Mouse (Mus musculus) liver, embryonic 15.5 days (tissue): ENCODE results near the gene Gga2. TPM values are rescaled to one million over a fixed set of nuclear protein-coding genes. Genes with fewer than 3 reads are reported as not detected.

Experiments used
- ATAC-seq: fragments of 200-750 bp; cut with Nextera tagmentation; 2 replicates; pipeline ENCODE4 v1.8.0; 2017; ENCODE audit warnings: moderate number of reproducible peaks, mild to moderate bottlenecking, moderate library complexity; ENCODE audit not compliant: insufficient read depth
- H3K27ac ChIP-seq: fragments of 300-500 bp; sonication (generic); replicated peaks from 2 replicates; pipeline ENCODE4 v1.5.1; 2015; ENCODE audit warnings: mild to moderate bottlenecking, inconsistent platforms
- H3K27me3 ChIP-seq: fragments of 300-500 bp; sonication (generic); 2 replicates; pipeline ENCODE4 v1.6.1; 2015; ENCODE audit warnings: mild to moderate bottlenecking, inconsistent platforms
- H3K36me3 ChIP-seq: fragments of 300-500 bp; sonication (generic); replicated peaks from 2 replicates; pipeline ENCODE4 v1.6.1; 2015; ENCODE audit warnings: moderate library complexity, mild to moderate bottlenecking, inconsistent platforms
- H3K4me1 ChIP-seq: fragments of 300-500 bp; sonication (generic); replicated peaks from 2 replicates; pipeline ENCODE4 v1.6.1; 2015; ENCODE audit warnings: inconsistent platforms
- H3K4me2 ChIP-seq: fragments of 300-500 bp; sonication (generic); 2 replicates; pipeline ENCODE4 v1.6.1; 2015; ENCODE audit warnings: moderate library complexity, mild to moderate bottlenecking, inconsistent platforms
- H3K4me3 ChIP-seq: fragments of 300-500 bp; sonication (generic); replicated peaks from 2 replicates; pipeline ENCODE4 v1.5.1; 2015; ENCODE audit warnings: mild to moderate bottlenecking, inconsistent platforms
- H3K9ac ChIP-seq: fragments of 300-500 bp; sonication (generic); 2 replicates; pipeline ENCODE4 v1.6.1; 2015; ENCODE audit warnings: moderate library complexity, mild to moderate bottlenecking, inconsistent platforms
- H3K9me3 ChIP-seq: fragments of 300-500 bp; sonication (generic); replicated peaks from 2 replicates; pipeline ENCODE4 v1.6.1; 2016; ENCODE audit warnings: inconsistent platforms
- WGBS: fragments of 180-500 bp; shearing (Covaris S2); methylation state at CpG from one replicate; pipeline ENCODE4 v1.1.7; 2015; ENCODE audit warnings: mixed read lengths; ENCODE audit not compliant: insufficient replicate concordance; 5-methylcytosine and 5-hydroxymethylcytosine counted together
- polyA plus RNA-seq: library from polyadenylated mRNA; unstranded; fragments of >200 nt; fragmentation: Nextera tagmentation; extraction: Ambion mirVana; gene quantifications from 2 replicates; pipeline ENCODE4 v1.2.1, GENCODE M21; 2015

Gene Gga2
- polyA plus RNA-seq, 1 experiment from 2014 or later, result 33.8 TPM

DNA sequence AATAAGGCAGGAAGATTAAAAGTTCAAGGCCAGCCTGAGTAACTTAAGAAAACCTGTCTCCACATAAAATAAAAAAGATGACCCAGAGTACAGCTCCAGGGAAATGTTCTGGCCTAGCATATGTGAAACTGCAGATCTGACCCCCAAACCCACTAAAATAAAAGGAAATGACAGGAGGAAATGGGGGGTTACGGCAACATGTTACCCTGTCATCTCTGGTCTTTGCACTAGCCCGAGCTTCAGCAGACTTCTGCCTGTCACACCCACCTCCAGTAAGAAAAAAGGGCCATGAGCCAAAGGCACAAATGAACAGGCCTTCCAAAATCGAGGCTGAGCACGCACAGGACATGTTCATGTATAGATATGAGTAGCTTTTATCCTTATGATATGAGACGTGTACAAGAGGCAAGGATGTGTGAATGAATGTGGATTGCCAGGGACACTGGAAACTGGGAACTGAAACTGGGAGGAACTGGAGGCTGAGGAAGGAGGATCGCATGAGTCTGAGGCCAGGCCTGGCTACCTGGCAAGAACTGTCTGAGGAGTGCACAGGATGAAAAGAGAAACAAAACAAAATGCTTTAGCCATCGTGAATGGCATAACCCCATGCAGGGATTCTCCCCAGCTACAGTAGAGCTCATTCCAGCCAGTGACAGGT, 59.0 kb downstream of the Gga2 start:
- no peak overlapping the region for H3K9ac ChIP-seq
- WGBS, result 66% methylated on average over 7 of the region's 7 CpGs
- peaks cover 30% of the 10 kb centered on the region for H3K36me3 ChIP-seq
- peaks cover 5% of the 10 kb centered on the region; the same call in 1 of the 2 replicates for H3K4me1 ChIP-seq
- no peak overlapping the region for H3K4me2 ChIP-seq
- ATAC-seq, result no peak
- no peaks in the 10 kb centered on the region for H3K9me3 ChIP-seq
- no peak overlapping the region for H3K27ac ChIP-seq
- no peak overlapping the region for H3K4me3 ChIP-seq
- H3K27me3 ChIP-seq, result no peaks in the 10 kb centered on the region

DNA sequence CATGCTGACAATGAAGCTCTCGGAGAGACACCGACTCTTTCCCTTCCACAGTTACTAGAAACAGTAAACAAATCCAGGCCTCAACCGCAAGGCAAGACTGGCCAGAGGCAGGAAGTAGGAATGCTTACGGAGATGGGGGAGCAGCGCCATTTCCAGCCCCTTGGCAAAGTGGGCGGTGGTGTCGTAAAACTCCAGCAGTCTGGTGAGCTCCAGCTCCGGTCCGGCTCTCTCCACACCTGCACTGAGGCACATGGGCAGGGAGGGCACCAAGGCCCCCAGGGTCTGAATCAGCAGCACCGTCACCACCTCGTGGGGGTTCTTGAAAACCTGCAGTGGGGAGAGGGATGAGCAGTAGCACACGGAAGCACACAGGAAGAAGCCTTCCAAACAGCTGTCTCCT, 65.2 kb downstream of the Gga2 start:
- no peak overlapping the region for H3K4me2 ChIP-seq
- no peaks in the 10 kb centered on the region for H3K27me3 ChIP-seq
- H3K27ac ChIP-seq, result no peak overlapping the region
- no peak for ATAC-seq
- 80% methylated on average over 12 of the region's 12 CpGs for WGBS
- no peak overlapping the region for H3K4me3 ChIP-seq
- H3K9me3 ChIP-seq, result no peaks in the 10 kb centered on the region
- H3K4me1 ChIP-seq, result no peaks in the 10 kb centered on the region
- no peak overlapping the region for H3K9ac ChIP-seq
- peaks cover 18% of the 10 kb centered on the region; the same call in 1 of the 2 replicates for H3K36me3 ChIP-seq

DNA sequence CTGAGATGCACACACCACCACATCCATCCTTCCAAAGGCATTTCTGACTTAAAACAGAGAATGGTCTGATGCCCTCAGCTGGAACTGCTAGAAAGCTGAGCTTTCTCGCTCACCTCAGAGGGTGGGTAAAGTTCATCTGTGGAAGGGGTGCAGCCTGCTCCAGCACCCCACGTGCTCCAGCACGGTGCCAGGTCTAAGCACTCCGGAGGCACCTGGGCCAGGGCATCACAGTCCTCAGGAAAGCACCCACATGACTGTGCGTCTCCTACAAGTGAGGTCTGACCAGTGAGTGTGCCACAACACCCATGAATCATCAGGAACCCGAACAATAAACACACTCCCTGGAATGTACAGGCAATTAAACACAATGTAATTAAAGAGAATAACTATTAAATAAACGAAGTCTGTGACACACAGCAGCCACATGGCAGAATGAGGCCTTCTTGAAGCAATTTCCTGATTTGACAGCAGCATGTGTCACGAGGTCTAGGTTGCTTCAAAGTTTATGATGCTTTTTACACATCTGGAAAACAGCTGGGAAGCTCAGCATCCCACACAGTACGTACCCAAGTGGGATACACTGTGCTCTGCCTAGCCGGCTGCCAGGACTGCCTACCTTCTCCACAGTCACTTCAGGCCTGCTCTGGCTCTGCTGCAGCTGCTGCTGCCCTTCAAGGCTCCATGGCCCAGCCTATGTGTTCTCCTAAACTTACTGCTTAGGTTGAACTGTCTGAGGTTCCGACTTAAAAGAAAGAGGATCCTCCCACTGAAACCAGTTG, 65.9 kb downstream of the Gga2 start:
- H3K36me3 ChIP-seq, result peaks cover 23% of the 10 kb centered on the region; the same call in 1 of the 2 replicates
- no peak overlapping the region for H3K4me2 ChIP-seq
- no peak overlapping the region for H3K9ac ChIP-seq
- H3K27me3 ChIP-seq, result no peaks in the 10 kb centered on the region
- H3K4me3 ChIP-seq, result no peak overlapping the region
- ATAC-seq, result no peak
- 76% methylated on average over 11 of the region's 11 CpGs for WGBS
- H3K4me1 ChIP-seq, result no peaks in the 10 kb centered on the region
- H3K9me3 ChIP-seq, result no peaks in the 10 kb centered on the region
- H3K27ac ChIP-seq, result no peak overlapping the region

DNA sequence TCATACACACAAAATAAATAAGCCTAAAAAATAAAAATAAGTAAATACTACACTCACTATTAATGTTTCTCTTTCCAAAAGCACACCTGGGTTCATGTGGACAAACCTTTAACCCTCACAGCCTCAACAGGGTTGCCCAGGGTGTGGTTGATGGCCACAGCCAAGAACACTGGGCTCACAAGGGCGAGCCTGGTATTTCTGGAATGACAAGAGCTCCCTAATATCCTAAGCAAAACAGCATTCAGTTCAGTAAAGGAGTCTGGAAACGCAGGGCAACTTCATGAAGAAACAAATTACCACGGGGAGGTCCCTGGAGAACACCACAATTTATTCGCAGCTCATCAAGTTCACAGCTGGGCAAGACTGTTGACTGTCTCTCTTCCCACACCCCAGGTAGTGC, 73.5 kb downstream of the Gga2 start:
- Histone ChIP-seq H3K9ac (no peak overlapping the region), H3K36me3 (peaks cover 26% of the 10 kb centered on the region)
- ATAC-seq, result no peak

DNA sequence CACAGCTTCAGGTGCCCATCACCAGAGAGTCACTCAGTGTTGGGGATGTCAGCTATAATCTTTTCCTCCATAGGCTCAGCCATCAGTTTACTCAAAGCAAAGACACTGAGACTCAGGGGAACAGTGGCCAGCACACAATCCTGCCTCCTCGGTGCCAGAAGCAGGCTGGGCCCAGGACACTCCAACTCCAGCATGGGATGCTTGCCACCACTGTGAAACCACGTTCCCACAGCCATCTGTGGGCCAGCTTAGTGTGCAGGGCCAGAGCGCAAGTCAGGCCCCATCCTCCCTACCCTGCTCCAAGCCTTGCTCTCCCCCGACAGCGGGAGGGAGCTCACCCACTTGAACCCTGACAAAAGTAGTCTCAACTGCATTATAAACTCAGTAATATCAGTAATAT, 74.8 kb downstream of the Gga2 start:
- H3K9me3 ChIP-seq, result no peaks in the 10 kb centered on the region
- no peak overlapping the region for H3K27ac ChIP-seq
- H3K27me3 ChIP-seq, result no peaks in the 10 kb centered on the region
- peaks cover 30% of the 10 kb centered on the region for H3K36me3 ChIP-seq
- WGBS, result 74% methylated on average over 5 of the region's 5 CpGs
- no peak overlapping the region for H3K9ac ChIP-seq
- no peaks in the 10 kb centered on the region for H3K4me1 ChIP-seq
- no peak overlapping the region for H3K4me3 ChIP-seq
- H3K4me2 ChIP-seq, result no peak overlapping the region
- no peak for ATAC-seq

More for the DNA sequence above, 73.5 kb downstream of the Gga2 start:
- H3K9me3 ChIP-seq, result no peaks in the 10 kb centered on the region
- WGBS, result 65% methylated on average over 4 of the region's 4 CpGs
- H3K4me3 ChIP-seq, result no peak overlapping the region
- H3K27ac ChIP-seq, result no peak overlapping the region
- H3K4me2 ChIP-seq, result no peak overlapping the region
- H3K4me1 ChIP-seq, result no peaks in the 10 kb centered on the region
- H3K27me3 ChIP-seq, result no peaks in the 10 kb centered on the region

DNA sequence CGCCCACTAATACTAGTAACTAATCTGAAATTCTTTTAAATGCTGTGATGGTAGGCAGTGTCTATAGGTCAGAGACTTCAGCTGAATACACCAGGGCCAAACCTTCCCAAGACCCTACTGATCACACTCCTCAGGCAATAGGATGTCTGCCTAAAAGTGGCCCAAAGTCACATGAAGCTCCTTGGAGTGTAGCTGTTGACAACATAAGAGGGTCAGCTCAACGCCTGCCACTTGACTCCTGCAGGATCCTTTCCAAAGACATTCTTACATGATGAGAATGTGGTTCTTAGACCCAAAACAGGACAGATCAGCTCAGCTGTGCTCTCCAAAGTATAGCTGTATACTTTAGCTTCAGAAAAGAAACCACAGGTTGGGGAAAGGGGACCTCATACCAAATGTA, 78.7 kb downstream of the Gga2 start:
- Histone ChIP-seq H3K36me3 (peaks cover 17% of the 10 kb centered on the region), H3K27ac (no peak overlapping the region), H3K9ac (no peak overlapping the region), H3K4me2 (no peak overlapping the region), H3K27me3 (no peaks in the 10 kb centered on the region), H3K4me1 (peaks cover 4% of the 10 kb centered on the region), H3K4me3 (no peak overlapping the region), H3K9me3 (no peaks in the 10 kb centered on the region)
- ATAC-seq, result no peak
- 79% methylated on average over 2 of the region's 2 CpGs for WGBS

DNA sequence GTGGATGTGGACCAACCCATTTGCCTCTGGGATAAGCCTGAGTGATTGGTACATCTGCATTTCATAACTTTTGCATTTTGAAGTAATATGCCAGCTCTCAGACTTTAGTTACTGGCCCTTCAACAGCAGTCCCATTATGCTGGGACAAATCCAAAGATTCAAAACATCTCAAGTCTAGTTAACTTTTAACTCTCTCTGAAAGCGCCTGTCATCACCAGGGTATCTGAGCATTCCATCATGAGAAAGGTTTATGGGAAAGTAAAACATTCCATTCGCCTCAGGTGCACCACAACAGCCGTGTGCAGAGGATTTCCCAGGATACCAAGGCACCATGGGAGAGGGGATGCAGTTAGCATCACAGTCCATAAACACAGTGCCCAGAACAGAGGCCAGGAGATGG, 79.4 kb downstream of the Gga2 start:
- ATAC-seq, result no peak
- H3K27me3 ChIP-seq, result no peaks in the 10 kb centered on the region
- H3K9me3 ChIP-seq, result no peaks in the 10 kb centered on the region
- no peak overlapping the region for H3K9ac ChIP-seq
- H3K4me2 ChIP-seq, result no peak overlapping the region
- no peak overlapping the region for H3K4me3 ChIP-seq
- peaks cover 4% of the 10 kb centered on the region for H3K4me1 ChIP-seq
- no peak overlapping the region for H3K27ac ChIP-seq
- WGBS, result 68% methylated on average over 3 of the region's 3 CpGs
- H3K36me3 ChIP-seq, result peaks cover 17% of the 10 kb centered on the region

DNA sequence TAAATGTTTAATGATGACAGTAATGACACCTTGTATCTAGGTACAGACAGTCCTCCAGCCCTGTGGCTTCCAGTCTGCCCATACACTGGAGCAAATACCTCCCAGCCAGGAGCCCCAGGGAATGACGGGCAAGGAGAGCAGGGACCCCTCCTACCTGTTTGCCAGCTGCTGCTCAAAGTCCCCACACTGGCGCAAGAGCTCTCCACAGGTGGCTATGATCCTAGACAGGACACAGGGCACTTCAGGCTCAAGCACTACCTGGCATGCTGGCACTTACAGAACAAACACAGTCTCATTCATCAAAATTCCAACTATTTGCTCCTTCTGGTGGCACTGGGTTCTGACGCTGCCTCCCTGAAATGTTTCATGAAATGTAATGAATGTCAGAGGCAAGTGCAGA, 80.0 kb downstream of the Gga2 start:
- no peak for ATAC-seq
- 79% methylated on average over 3 of the region's 3 CpGs for WGBS
- peaks cover 4% of the 10 kb centered on the region for H3K4me1 ChIP-seq

DNA sequence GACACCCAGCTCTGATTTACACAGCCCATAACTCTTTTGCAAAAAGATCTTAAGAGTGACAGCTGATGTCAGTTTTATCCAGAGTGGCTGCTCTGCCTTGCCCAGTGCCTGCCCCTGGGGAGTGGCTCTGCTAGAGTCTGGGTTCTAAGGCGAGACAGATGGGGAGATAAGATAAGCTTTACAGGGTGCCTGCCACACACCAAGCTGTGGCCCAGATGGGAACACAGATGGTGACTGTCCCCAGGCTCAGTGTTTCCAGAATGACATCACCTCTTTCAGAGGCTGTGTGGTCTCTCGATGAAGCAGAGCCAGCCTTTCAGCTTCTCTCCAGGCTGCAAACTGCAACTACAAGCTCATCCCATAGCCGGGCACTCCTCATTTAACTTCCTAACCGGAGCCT, 81.3 kb downstream of the Gga2 start:
- Histone ChIP-seq H3K27ac (no peak overlapping the region), H3K36me3 (peaks cover 23% of the 10 kb centered on the region), H3K4me3 (no peak overlapping the region), H3K27me3 (no peaks in the 10 kb centered on the region), H3K4me2 (no peak overlapping the region), H3K9me3 (no peaks in the 10 kb centered on the region), H3K4me1 (peaks cover 4% of the 10 kb centered on the region), H3K9ac (no peak overlapping the region)
- ATAC-seq, result peak; percentile 64
- WGBS, result 26% methylated on average over 4 of the region's 4 CpGs

More for the DNA sequence above, 80.0 kb downstream of the Gga2 start:
- H3K27ac ChIP-seq, result no peak overlapping the region
- no peaks in the 10 kb centered on the region for H3K27me3 ChIP-seq
- no peak overlapping the region for H3K4me3 ChIP-seq
- H3K9ac ChIP-seq, result no peak overlapping the region
- no peaks in the 10 kb centered on the region for H3K9me3 ChIP-seq
- H3K4me2 ChIP-seq, result no peak overlapping the region
- peaks cover 17% of the 10 kb centered on the region for H3K36me3 ChIP-seq

DNA sequence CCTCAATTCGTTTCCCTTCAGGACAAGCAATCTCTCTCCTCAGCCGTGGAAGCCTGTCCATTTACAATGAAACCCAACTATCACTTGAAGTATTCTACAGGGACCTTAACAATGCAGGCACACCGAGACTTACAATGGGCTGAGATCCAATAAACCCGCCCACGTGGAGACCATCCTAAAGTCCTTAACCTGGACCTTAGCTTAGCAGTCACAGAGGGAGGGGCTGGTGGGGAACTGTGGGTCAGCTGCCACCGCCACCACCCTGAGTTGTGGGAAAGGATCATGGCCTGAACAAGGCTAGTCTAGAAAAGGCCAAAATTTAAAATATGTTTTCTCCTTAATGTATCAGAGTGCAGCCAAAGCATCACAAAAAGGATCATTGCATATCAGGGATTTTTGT, 81.8 kb downstream of the Gga2 start:
- no peak overlapping the region for H3K27ac ChIP-seq
- H3K4me2 ChIP-seq, result no peak overlapping the region
- no peaks in the 10 kb centered on the region for H3K9me3 ChIP-seq
- WGBS, result 68% methylated on average over 6 of the region's 6 CpGs
- H3K4me3 ChIP-seq, result no peak overlapping the region
- peaks cover 4% of the 10 kb centered on the region for H3K4me1 ChIP-seq
- no peak for ATAC-seq
- no peak overlapping the region for H3K9ac ChIP-seq
- H3K27me3 ChIP-seq, result no peaks in the 10 kb centered on the region
- H3K36me3 ChIP-seq, result peaks cover 23% of the 10 kb centered on the region

DNA sequence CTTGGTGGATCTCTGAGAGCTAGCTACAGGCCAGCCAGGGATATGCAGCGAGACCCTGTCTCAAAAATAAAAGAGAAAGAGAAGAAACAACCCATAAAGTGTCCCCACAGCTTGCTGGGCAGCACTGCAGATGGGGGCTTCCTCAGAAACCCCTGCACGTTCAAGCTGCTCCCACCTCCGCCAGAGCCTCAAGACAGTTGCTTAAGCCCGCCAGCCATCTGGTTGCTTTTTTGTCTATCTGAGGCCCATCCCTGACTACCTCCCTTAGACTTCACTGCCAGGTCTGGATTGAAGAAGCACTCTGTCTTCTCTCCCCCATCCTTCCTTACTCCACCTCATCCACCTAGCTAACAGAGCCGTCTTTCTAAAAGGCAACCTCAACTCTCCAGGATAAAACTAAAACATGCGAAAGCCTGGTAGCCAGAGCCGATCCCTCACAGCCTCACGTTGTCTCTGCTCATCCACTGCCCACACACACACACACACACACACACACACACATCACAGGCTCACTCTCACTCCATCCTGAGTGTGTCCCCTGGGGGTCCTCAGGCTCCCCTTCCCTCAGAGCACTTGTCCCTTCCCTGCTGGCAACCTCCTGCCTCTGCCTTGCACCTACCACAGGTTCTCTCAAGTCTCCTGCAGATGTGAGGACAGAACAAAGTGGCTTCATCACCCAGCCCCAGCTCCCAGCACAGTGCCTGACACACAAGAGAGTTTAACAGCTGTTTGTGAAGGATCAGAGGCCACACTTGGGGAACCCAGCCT, 82.7 kb downstream of the Gga2 start:
- H3K4me3 ChIP-seq, result no peak overlapping the region
- WGBS, result 73% methylated on average over 8 of the region's 8 CpGs
- no peak overlapping the region for H3K27ac ChIP-seq
- peaks cover 4% of the 10 kb centered on the region for H3K4me1 ChIP-seq
- no peaks in the 10 kb centered on the region for H3K9me3 ChIP-seq
- ATAC-seq, result no peak
- no peak overlapping the region for H3K9ac ChIP-seq
- H3K27me3 ChIP-seq, result no peaks in the 10 kb centered on the region
- H3K4me2 ChIP-seq, result no peak overlapping the region
- peaks cover 18% of the 10 kb centered on the region for H3K36me3 ChIP-seq
